Mouse (Mus musculus) CH12.LX (cell line): ENCODE measurements around the gene Apba3. TPM values are rescaled to one million over a fixed set of nuclear protein-coding genes. Genes with fewer than 3 reads are reported as not detected.

Experiments
- DNase-seq: peaks from one replicate; pipeline ENCODE4 v3.0.0-alpha.2; 2013; ENCODE audit errors: extremely low read depth
- H3K27ac ChIP-seq: 2 replicates; pipeline ENCODE4 v1.5.1; 2012; ENCODE audit warnings: low read depth, mild to moderate bottlenecking, control low read depth, moderate library complexity; ENCODE audit not compliant: insufficient read depth
- H3K27me3 ChIP-seq: replicated peaks from 2 replicates; pipeline ENCODE3; 2012; ENCODE audit warnings: inconsistent platforms
- H3K36me3 ChIP-seq, 2 experiments: replicated peaks in 1 of 2; 2 replicates each; pipeline versions ENCODE3 to v1.6.1; 2012; ENCODE audit warnings: inconsistent platforms in 1 of 2, low read length in 1 of 2, mild to moderate bottlenecking in 1 of 2, mixed read lengths in 1 of 2, moderate library complexity in 1 of 2; ENCODE audit not compliant: control insufficient read depth in 1 of 2, insufficient read depth in 1 of 2
- H3K4me1 ChIP-seq, 2 experiments: 2 replicates each; pipeline ENCODE4 v1.6.1; 2012; ENCODE audit warnings: inconsistent platforms in 1 of 2, moderate library complexity in 1 of 2; ENCODE audit not compliant: insufficient read depth in 2 of 2, control insufficient read depth in 1 of 2
- H3K4me2 ChIP-seq: 2 replicates; pipeline ENCODE4 v1.6.1; 2012; ENCODE audit warnings: low read depth, mild to moderate bottlenecking, control low read depth; ENCODE audit not compliant: poor library complexity, insufficient read depth, severe bottlenecking
- H3K4me3 ChIP-seq, 3 experiments: fragments of 150-350 bp in 1 of 3; sonication (generic) in 1 of 3; replicated peaks in 1 of 3; 2 replicates each; pipeline versions ENCODE3 to v1.5.1; 2011 to 2012; ENCODE audit warnings: low read depth in 2 of 3, low read length in 2 of 3, mild to moderate bottlenecking in 2 of 3, moderate library complexity in 2 of 3, control low read depth in 1 of 3, improper control_type of control experiment in 1 of 3, inconsistent platforms in 1 of 3, mixed read lengths in 1 of 3; ENCODE audit not compliant: poor library complexity in 1 of 3
- H3K79me2 ChIP-seq: replicated peaks from 2 replicates; pipeline ENCODE4 v1.6.1; 2012; ENCODE audit warnings: mild to moderate bottlenecking, moderate library complexity; ENCODE audit not compliant: control insufficient read depth, poor library complexity, insufficient read depth, severe bottlenecking; ENCODE audit errors: extremely low read depth
- H3K9ac ChIP-seq: 2 replicates; pipeline ENCODE4 v1.6.1; 2012; ENCODE audit warnings: low read depth, mild to moderate bottlenecking, control low read depth, moderate library complexity; ENCODE audit not compliant: insufficient read depth
- H3K9me3 ChIP-seq: replicated peaks from 2 replicates; pipeline ENCODE3; 2012; ENCODE audit warnings: low read length, inconsistent platforms, mixed read lengths
- BHLHE40 ChIP-seq: IDR thresholded peaks from 2 replicates; pipeline ENCODE4 v1.6.1; 2011; ENCODE audit warnings: mild to moderate bottlenecking, low read depth, low read length, improper control_type of control experiment
- CHD1 ChIP-seq: IDR thresholded peaks from 2 replicates; pipeline ENCODE4 v1.6.1; 2012; ENCODE audit warnings: low read depth, low read length, improper control_type of control experiment, inconsistent platforms
- CHD2 ChIP-seq: IDR thresholded peaks from 2 replicates; pipeline ENCODE4 v1.6.1; 2011; ENCODE audit warnings: low read length, improper control_type of control experiment
- CTCF ChIP-seq, 2 experiments: IDR thresholded peaks in 1 of 2; conservative IDR thresholded peaks in 1 of 2; 2 replicates each; pipeline ENCODE4 v1.5.1; 2011 to 2012; ENCODE audit warnings: low read depth in 2 of 2, low read length in 2 of 2, improper control_type of control experiment in 1 of 2, inconsistent platforms in 1 of 2, mild to moderate bottlenecking in 1 of 2, moderate library complexity in 1 of 2
- E2F4 ChIP-seq: IDR thresholded peaks from 2 replicates; pipeline ENCODE4 v1.6.1; 2011; ENCODE audit warnings: low read depth, low read length, improper control_type of control experiment; ENCODE audit not compliant: insufficient replicate concordance
- EP300 ChIP-seq: IDR thresholded peaks from 2 replicates; pipeline ENCODE4 v1.6.1; 2011; ENCODE audit warnings: low read length, improper control_type of control experiment
- GABPA ChIP-seq: IDR thresholded peaks from 2 replicates; pipeline ENCODE4 v1.6.1; 2012; ENCODE audit warnings: low read depth, low read length, improper control_type of control experiment, inconsistent platforms; ENCODE audit not compliant: insufficient replicate concordance
- IRF4 ChIP-seq: IDR thresholded peaks from 2 replicates; pipeline ENCODE4 v1.6.1; 2014; ENCODE audit warnings: low read depth, mild to moderate bottlenecking, inconsistent platforms, low read length, improper control_type of control experiment
- JUN ChIP-seq: IDR thresholded peaks from 2 replicates; pipeline ENCODE4 v1.6.1; 2011; ENCODE audit warnings: low read depth, mild to moderate bottlenecking, low read length, improper control_type of control experiment, moderate library complexity; ENCODE audit not compliant: insufficient read depth
- JUND ChIP-seq: conservative IDR thresholded peaks from 2 replicates; pipeline ENCODE4 v1.6.1; 2011; ENCODE audit warnings: low read depth, low read length, improper control_type of control experiment
- MAX ChIP-seq: IDR thresholded peaks from 2 replicates; pipeline ENCODE4 v1.6.1; 2011; ENCODE audit warnings: low read length, improper control_type of control experiment
- MEF2A ChIP-seq: IDR thresholded peaks from 2 replicates; pipeline ENCODE4 v1.6.1; 2014; ENCODE audit warnings: low read depth, mild to moderate bottlenecking, inconsistent platforms, low read length, improper control_type of control experiment, borderline replicate concordance
- MYC ChIP-seq: IDR thresholded peaks from 2 replicates; pipeline ENCODE4 v1.6.1; 2011; ENCODE audit warnings: low read depth, mild to moderate bottlenecking, improper control_type of control experiment, low read length
- NRF1 ChIP-seq: IDR thresholded peaks from 2 replicates; pipeline ENCODE4 v1.6.1; 2014; ENCODE audit warnings: low read depth, mild to moderate bottlenecking, inconsistent platforms, low read length, improper control_type of control experiment, moderate library complexity
- PAX5 ChIP-seq: IDR thresholded peaks from 2 replicates; pipeline ENCODE4 v1.6.1; 2012; ENCODE audit warnings: low read length, inconsistent platforms, mixed read lengths
- POLR2AphosphoS2 ChIP-seq: IDR thresholded peaks from 2 replicates; pipeline ENCODE4 v1.6.1; 2011; ENCODE audit warnings: low read depth, low read length, improper control_type of control experiment
- RAD21 ChIP-seq: IDR thresholded peaks from 2 replicates; pipeline ENCODE4 v1.6.1; 2011; ENCODE audit warnings: low read depth, mild to moderate bottlenecking, low read length, improper control_type of control experiment, moderate library complexity
- RCOR1 ChIP-seq: conservative IDR thresholded peaks from 2 replicates; pipeline ENCODE4 v1.6.1; 2012; ENCODE audit warnings: low read depth, mild to moderate bottlenecking, inconsistent platforms, low read length, improper control_type of control experiment
- SIN3A ChIP-seq: IDR thresholded peaks from 2 replicates; pipeline ENCODE4 v1.6.1; 2012; ENCODE audit warnings: low read length, improper control_type of control experiment, inconsistent platforms
- SMC3 ChIP-seq: IDR thresholded peaks from 2 replicates; pipeline ENCODE4 v1.6.1; 2011; ENCODE audit warnings: low read depth, low read length, improper control_type of control experiment
- TBP ChIP-seq: conservative IDR thresholded peaks from 2 replicates; pipeline ENCODE4 v1.6.1; 2011; ENCODE audit warnings: low read depth, low read length, improper control_type of control experiment
- USF2 ChIP-seq: conservative IDR thresholded peaks from 2 replicates; pipeline ENCODE4 v1.6.1; 2011; ENCODE audit warnings: low read depth, low read length, improper control_type of control experiment
- ZC3H11A ChIP-seq: IDR thresholded peaks from 2 replicates; pipeline ENCODE4 v1.6.1; 2012; ENCODE audit warnings: low read depth, mild to moderate bottlenecking, inconsistent platforms, low read length, improper control_type of control experiment
- ZKSCAN1 ChIP-seq: IDR thresholded peaks from 2 replicates; pipeline ENCODE4 v1.6.1; 2012; ENCODE audit warnings: low read depth, inconsistent platforms, low read length, improper control_type of control experiment, borderline replicate concordance
- dilution Hi-C: fragments of 300-500 bp; cut with MboI; formaldehyde crosslinking; loops from 2 replicates; pipeline ENCODE4 v1.14.3; 2020; ENCODE audit warnings: low sequenced_read_pairs; ENCODE audit not compliant: extremely low pct_unique_long_range_greater_than_20kb, extremely low pct_ligation_motif_present
- in situ Hi-C: fragments of 300-500 bp; cut with MboI; formaldehyde crosslinking; loops from 3 replicates; pipeline ENCODE4 v1.14.3; 2019; ENCODE audit warnings: low sequenced_read_pairs, low pct_ligation_motif_present, low pct_unique_long_range_greater_than_20kb, mixed read lengths
- polyA plus RNA-seq: library from polyadenylated mRNA; unstranded; fragments of >175 nt; gene quantifications from 2 replicates; pipeline ENCODE4 v1.2.1, GENCODE M21; 2012; ENCODE audit warnings: low read depth; ENCODE audit not compliant: insufficient read length
- total RNA-seq, 2 experiments: library from RNA; depleted of rRNA; stranded (reverse); fragments of 300-350 nt in 1 of 2; fragments of >200 nt in 1 of 2; gene quantifications; 2 replicates each; pipeline ENCODE4 v1.2.3; 2012 to 2014

Apba3 gene
- total and polyA plus RNA-seq, 3 experiments, result 40.2 to 149 (median 47.4) TPM

DNA sequence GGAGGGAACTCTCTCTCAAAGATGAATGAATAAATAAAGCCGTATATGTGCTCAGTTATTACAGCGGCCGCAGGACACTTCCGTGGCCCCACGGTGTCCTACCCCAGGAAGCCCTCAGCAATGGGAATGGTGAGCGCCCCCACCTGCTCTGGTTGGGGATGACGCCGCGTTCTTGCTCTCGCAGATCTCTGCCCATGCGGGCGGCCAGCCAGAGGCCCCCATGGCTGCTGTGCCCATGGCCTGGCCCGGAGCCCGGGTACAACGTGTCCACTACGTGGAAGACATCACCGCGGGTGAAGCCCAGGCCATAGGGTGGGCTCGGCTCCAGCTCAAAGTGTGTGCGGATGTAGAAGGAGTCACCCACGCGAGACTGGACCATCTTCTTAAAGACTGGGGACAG, 10.9 kb downstream of the Apba3 start:
- dilution Hi-C loops, result no loop called here
- Histone ChIP-seq H3K4me3 (no peak overlapping the region), H3K4me1 (peaks cover 0 to 14% of the 10 kb centered on the region in 2 experiments; a peak in 2 of 4 replicates), H3K4me2 (no peak overlapping the region), H3K9ac (no peak overlapping the region), H3K27ac (no peak overlapping the region), H3K36me3 (peaks cover 15 to 25% of the 10 kb centered on the region in 2 experiments), H3K9me3 (peaks cover 6% of the 10 kb centered on the region), H3K79me2 (no peaks in the 10 kb centered on the region), H3K27me3 (peaks cover 12% of the 10 kb centered on the region)
- no peak for TF ChIP-seq USF2
- TF ChIP-seq E2F4, result no peak
- no peak for TF ChIP-seq PAX5
- TF ChIP-seq MYC, result no peak
- TF ChIP-seq POLR2AphosphoS2, result no peak
- TF ChIP-seq JUN, result no peak
- TF ChIP-seq MAX, result no peak
- TF ChIP-seq CTCF (conservative IDR thresholded peaks at IDR 0.05 in 1 of 2, IDR thresholded peaks at IDR 0.05 in 1 of 2; ENCODE audit: low read depth in 2 of 2, low read length in 2 of 2), result no peak
- no peak for TF ChIP-seq SIN3A
- no peak for TF ChIP-seq GABPA
- no peak for TF ChIP-seq ZC3H11A
- no peak for TF ChIP-seq BHLHE40
- no peak for TF ChIP-seq TBP
- DNase-seq, result no peak
- in situ Hi-C loops, result no loop called here

DNA sequence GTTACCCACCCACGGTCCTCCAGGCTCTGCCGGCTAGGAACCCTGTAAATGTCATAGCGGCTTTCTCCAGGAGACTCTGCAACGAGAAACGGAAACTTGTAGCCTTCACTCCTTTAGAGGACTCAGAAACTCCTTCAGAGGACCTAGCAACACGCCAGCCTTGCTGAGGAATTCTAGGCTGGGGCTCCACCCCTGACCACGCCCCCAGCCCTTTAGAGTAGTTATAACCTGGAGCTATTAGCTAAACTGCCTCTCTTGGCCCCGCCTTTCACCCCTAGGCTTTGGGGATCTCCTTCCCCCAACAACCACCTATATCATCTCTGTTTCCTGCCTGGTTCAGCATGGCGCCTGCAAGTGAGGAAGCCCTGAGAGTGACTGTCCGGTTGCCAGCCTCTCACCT, 12.7 kb downstream of the Apba3 start:
- Histone ChIP-seq H3K27ac (no peak overlapping the region), H3K9ac (no peak overlapping the region), H3K4me3 (no peak overlapping the region), H3K79me2 (no peaks in the 10 kb centered on the region), H3K4me2 (no peak overlapping the region), H3K9me3 (peaks cover 6% of the 10 kb centered on the region), H3K27me3 (peaks cover 30% of the 10 kb centered on the region), H3K36me3 (peaks cover 0 to 7% of the 10 kb centered on the region in 2 experiments), H3K4me1 (peaks cover 4 to 20% of the 10 kb centered on the region in 2 experiments; a peak in 3 of 4 replicates)
- in situ Hi-C loops, result no loop called here
- no peak for DNase-seq
- no peak for TF ChIP-seq BHLHE40
- TF ChIP-seq NRF1, result no peak
- no peak for TF ChIP-seq JUND
- no peak for TF ChIP-seq POLR2AphosphoS2
- no peak for TF ChIP-seq SMC3
- TF ChIP-seq RAD21, result no peak
- TF ChIP-seq CHD2, result no peak
- no peak for TF ChIP-seq CTCF (conservative IDR thresholded peaks at IDR 0.05 in 1 of 2, IDR thresholded peaks at IDR 0.05 in 1 of 2; ENCODE audit: low read depth in 2 of 2, low read length in 2 of 2)
- TF ChIP-seq IRF4, result no peak
- no peak for TF ChIP-seq CHD1
- TF ChIP-seq RCOR1, result no peak
- no peak for TF ChIP-seq EP300
- no peak for TF ChIP-seq MEF2A
- no peak for TF ChIP-seq GABPA
- no peak for TF ChIP-seq ZKSCAN1
- dilution Hi-C loops, result no loop called here
